Mouse (Mus musculus) adrenal gland, postnatal 25 days (tissue): Measurements from ENCODE around the gene Pitpnm1. TPM values are rescaled to one million over a fixed set of nuclear protein-coding genes. Genes with fewer than 3 reads are reported as not detected.
A peak's percentile ranks its signal among the peaks of the same experiment; 100 is the strongest.
"Not testable (repeated sequence)": the region's sequence is repeated elsewhere in the genome, so short reads cannot be mapped to it uniquely, and the experiment has no call there.

Experiments
- DNase-seq: peaks from one replicate; pipeline ENCODE4 v3.0.0; 2021; ENCODE audit warnings: mixed read lengths
- long read RNA-seq: library from polyadenylated mRNA; stranded (forward); transcript quantifications from one replicate; pipeline ENCODE4 v2.0.0, GENCODE M21; 2021
- total RNA-seq: library from RNA; stranded (reverse); gene quantifications from 2 replicates; pipeline ENCODE4 v1.2.3, GENCODE M21; 2021

Gene Pitpnm1
- total RNA-seq, result 54.8 and 73.7 TPM in 2 replicates
- long read RNA-seq, full-length matches to known transcripts, result 10 of 31 reads
- long read RNA-seq, partial matches to known transcripts, result 15 of 31 reads
- long read RNA-seq, other reads (novel, unspliced or antisense), result 6 of 31 reads

DNA sequence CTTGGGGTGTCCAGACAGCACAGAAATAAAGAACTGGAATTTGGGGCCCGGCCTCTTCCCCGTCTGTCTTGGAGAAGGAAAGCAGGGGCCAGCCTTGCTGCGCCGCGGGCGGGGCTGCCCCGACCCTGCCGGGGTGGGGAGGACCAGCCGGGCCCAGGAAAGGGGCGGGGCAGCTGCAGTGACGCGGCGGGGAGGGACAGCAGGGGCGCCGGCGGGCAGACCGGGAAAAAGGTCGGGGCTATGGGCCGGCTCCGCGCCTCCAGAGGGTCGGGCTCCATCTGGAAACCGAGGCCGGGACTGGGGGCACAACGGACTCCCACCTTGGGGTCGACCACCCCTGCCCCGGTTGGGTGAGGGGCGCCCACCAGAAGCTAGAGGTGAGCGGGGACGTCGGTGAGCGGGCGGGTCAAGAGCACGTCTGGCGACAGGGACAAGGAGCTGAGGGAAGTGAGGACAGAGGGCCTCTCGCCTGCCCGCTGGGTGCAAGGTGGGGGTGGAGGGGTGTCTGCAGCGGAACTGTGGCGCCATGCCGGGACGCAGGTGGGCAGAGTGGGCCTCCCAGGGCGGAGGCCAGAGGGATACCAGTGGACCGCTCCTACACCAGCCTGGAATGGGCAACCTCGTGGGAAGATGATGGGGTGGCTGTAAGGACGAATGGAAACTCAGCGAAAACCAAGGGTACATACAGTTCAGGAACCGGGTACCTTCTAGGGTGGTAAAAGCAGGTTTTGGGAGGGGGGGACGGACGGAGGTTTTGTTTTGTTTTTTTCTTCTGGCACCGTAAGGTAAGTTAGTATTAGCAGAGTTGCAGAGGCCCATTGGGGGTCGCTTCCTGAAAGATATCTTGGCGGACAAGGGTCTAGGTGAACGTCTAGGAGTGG lies at the start of gene Pitpnm1:
Gene Pitpnm1, plus strand, starts transcription at position 162 of the 881 bp plus-strand sequence.
- peak; percentile 89 for DNase-seq

DNA sequence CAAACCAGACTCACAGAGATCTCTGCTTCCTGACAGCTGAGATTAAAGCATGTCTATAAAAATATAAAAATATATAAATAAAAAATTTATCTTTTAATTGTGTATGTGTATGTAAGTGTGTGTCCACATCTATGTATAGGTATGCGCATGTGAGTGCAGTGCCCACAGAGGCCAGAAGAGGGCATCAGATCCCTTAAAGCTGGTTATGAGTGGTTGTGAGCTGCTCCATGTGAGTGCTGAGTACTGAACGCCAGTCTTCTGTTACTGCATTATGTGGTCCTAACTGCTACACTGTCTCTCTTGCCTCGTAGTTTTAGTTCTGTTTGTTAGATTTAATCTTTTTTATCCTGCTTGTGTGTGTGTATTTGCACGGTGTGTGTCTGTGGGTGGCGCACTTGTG lies 48.8 kb upstream of the Pitpnm1 start:
- no peak for DNase-seq

DNA sequence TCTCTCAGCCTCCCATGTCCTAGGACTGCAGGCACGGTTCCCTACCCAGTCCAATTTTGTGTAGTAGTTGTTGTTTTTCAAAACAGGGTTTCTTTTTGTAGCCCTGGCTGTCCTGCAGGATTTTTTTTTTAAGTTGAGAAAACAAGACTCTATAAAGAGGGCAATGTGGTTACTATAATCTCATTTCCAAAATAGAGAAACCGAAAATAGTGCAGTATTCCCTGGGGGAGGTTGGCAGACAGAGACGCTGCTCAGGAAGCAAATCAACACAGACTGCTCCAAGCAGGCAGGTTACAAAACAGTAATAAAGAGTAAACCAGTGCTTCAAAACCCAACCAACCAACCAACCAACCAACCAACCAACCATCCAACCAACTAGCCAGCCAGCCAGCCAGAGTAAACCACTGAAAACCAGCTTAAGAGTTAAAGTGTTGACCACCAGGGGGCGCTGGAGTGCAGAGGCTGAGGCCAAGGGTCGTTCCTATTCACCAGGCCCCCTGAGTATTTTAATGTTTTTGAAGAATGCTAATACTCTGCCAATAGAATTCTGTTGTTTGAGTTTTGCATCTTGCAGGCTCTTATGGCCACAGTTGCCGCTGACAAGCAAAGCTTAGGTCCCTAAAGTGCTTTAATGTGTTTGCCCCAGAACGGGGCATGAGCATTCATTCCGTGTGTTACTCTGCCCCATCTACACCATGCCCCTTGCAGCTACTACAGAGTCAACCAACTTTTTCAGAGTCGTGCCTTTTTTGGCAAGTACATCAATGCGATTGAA lies 47.9 kb upstream of the Pitpnm1 start:
- DNase-seq, result peak; percentile 74

DNA sequence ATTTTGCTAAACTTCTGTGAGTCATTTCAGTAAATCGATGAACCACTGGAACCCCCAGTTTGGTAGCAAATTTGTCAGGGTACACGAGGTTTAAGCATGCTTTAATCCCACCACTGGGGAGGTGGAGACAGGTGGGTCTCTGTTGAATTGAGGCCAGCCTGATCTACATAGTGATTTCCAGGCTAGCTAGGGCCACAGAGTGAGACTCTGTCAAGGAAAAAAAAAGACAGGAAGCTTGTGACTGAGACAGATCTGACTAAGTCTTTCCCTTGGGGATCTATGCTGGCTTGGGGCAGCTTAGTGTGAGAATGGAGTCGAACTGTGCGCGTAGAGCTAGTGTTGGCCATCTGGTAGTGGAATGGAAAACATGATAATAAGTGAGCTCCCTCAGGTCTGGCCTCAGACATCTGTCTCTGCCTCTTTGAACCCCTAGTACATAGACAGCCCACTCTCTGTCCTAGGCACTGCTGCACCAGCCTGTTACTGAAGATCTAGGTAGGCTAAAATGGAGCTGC lies 47.2 kb upstream of the Pitpnm1 start:
- no peak for DNase-seq

DNA sequence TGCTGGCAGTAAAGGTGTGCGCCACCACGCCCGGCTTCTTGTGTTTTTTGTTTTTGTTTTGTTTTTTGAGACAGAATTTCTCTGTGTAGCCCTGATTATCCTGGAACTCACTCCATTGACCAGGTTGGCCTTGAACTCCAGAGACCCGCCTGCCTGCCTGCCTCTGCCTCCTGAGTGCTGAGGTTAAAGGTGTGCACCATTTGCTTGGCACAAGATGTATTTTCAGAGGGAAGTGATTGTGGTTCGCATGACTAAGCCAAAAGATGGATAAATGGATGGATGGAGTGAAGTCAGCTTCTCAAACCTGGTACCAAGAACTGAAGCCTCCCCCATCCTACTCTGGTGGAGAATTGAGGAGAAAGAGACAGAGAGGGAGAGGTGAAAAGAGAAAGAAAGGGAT lies 45.2 kb upstream of the Pitpnm1 start:
- no peak for DNase-seq

DNA sequence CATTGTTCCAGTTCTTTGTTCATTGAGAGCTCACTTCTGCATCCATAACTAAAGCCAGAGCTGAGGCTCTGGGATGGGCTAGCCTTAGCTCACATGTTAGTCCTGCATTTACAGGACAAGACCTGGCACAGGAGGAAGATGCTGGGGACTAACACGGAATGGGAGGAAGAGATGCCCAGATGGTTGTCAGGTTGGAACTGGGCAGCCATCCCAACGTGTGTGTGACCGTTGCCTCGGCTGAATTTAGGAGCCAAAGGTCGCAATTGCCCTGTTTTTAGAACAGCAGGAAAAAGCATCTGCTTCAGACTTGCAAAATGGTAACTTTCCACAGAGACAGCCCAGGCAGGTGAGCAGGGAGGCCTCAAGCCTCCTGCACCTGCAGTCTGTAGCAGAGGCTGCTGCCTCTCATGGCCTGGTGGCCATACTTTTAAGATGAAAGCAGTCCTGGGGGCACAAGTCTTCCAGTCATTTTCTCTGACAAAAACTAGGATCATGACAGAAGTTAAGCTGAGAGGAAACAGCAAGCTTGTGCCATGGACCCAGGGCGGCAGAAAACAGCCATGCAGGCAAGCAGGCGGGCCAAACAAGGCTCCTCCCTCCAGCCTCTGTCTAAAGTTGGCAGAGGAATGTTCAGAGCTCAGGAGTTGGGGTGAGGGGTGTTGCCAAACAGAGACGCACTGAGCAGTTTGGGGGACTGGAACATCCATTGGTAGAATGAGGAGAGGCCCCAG lies 44.4 kb upstream of the Pitpnm1 start:
- no peak for DNase-seq

DNA sequence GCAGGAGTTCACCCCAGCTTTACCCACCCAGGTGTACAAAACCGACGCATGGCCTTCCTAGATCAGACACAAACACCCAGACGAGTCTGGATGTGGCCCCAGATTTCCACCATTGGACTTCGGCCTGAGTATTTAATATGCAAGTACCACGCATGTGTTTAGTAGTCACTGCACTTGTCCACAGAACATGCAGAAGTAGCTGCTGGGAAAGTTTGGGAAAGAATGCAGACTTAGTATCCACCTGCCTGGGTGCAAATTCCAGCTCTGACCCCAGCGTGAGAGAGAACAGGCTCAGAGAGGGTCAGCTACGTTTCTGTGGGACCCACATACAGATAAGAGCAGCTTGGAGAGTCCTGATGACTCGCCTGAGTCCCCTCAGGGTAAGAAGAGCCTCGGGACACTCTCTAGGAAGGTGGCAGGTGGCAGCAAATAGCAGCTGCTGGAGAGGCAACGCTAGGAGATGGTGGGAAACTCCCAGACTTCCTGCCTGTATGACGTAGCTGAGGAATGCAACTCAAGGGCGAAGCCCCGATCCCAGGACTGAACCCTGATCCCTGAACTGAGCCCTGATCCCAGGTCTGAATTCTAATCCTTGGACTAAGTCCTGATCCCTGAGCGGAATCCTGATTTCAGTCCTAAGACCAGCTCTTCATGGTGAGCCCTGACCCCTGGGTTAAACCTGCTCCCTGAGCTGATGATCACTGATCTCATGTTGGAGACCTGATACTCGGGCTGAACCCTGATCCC lies 43.7 kb upstream of the Pitpnm1 start:
- DNase-seq, result no peak

DNA sequence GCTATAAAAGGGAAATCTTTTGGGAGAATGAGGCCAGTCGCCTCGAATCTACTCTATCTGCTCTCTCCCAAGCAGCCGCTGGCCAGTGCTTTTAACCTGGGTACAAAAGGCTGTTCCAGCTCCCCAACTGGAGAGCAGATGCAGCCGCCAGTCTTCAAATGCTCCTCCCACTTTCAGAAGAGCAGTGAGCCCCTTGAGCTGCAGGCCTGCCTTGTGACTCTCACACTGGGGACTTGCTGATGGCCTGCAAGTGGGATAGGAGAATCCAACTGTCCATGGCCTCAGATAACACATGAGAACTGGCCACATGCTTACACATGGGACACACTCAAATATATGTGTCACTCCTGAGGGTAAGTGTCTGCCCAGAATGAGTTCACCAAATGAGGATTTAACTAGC lies 43.1 kb upstream of the Pitpnm1 start:
- no peak for DNase-seq

DNA sequence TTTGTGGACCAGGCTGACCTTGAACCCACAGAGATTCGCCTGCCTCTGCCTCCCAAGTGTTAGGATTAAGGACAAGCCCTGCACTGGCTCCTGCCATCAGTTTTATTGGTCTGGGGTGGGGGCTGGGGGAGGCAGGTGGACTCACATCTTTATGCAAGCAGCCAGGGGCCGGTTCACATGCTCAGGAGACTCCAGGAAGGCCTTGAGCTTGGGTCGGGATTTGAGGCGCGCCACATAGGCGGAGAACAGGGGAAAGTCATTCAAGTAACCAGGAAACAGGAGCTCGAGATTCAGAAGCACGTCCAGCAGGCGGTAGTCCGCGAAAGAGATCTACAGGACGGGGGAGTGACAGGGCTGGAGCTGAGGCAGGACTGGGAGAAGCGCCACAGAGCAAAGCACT lies 42.4 kb upstream of the Pitpnm1 start:
- DNase-seq, result no peak

DNA sequence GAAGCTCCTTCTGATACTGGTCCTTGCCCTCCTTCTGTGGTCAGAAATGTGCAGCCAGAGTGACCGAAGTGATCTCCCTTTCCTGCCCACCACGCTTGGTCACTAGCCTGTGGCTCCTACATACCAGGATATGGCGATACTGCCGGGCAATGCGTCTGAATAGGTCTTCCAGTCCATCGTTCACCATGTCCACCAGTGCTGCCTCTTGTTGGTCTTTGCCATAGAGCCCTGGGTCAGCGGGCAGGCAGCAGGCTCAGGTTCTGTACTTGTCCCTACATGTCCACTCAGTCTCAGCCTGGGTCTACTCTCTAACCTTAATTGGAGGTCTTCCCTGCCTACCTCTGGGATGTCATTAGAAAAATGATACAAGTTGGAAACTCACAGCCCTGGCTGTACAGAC lies 41.8 kb upstream of the Pitpnm1 start:
- DNase-seq, result no peak

DNA sequence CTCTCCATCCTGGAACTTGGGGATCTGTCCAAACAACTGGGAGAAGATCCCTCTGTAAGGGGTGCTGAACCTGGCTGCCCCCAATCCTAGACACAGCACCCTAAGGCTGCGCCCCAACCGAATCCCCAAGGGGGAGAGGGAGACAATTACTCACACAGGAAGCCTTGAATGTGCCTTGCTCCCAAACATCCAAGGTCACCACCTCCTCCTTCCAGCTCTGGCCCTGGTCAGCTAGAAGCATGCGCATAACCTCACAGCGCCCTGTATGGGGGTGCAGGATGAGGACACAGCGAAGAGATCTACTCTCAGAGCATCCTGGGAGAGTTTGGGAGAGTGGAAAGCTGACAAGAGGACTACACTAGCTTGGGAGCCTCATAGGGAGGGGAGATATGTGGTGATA lies 41.2 kb upstream of the Pitpnm1 start:
- no peak for DNase-seq

DNA sequence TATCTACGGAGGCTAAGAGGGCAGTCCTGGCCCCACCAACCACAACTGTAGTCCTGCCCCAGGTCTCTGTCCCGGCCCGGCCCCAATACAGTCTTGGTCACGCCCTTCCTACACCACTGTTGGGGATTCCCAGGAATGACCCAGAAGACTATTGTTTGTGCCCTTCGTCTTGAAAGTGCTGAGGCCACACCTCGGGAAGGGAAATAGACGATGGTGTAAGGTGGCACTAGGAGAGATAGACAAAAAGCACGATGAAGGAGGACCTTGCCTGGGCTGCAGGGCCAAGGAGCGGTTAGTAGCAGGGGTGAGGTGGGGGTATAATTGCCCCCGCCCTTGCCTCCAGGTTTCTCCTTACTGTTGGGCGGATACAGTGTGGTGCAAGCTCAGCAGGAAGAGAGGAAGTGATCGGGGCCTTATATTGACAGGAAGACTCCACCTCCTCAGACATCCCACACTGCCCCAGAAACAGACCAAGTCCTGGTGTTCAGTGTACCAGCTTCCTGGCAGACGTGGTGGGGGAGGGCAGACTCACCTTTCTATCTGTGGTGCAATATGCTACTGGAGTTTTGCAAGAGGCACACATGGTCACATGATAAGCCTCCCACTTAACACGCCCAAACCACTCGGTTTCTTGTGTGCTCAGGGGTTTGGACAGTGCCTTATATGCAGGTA lies 40.6 kb upstream of the Pitpnm1 start, which contains the start of gene Gstp3:
Gene Gstp3, minus strand, starts transcription at position 501 of the 672 bp plus-strand sequence.
- DNase-seq, result no peak

DNA sequence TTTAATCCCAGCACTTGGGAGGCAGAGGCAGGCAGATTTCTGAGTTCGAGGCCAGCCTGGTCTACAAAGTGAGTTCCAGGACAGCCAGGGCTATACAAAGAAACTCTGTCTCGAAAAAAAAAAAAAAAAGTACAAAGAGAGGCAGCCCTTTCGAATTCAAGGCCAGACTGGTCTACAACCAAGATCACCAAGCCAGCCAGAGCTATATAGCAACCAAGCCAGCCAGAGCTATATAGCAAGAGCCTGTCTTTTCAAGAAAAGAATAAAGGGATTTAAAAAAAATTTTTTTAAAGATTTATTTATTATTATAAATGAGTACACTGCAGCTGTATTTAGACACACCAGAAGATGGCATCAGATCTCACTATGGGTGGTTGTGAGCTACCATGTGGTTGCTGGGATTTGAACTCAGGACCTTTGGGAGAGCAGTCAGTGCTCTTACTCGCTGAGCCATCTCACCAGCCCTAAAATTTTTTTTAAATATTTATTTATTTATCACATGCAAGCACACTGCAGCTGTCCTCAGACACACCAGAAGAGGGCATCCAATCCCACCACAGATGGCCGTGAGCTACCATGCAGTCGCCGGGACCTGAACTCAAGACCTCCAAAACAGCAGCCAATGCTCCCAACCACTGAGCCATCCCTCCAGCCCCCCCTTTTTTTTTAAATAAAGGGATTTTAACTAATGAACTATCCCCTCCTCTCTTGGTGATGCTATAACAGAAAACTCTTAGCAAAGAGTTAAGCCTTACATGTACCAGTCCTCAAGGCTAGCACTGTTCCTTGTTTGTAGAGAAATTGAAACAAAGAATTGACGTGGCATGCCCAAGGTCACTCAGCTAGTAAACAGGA lies 39.5 kb upstream of the Pitpnm1 start:
- DNase-seq, result not testable (repeated sequence)

DNA sequence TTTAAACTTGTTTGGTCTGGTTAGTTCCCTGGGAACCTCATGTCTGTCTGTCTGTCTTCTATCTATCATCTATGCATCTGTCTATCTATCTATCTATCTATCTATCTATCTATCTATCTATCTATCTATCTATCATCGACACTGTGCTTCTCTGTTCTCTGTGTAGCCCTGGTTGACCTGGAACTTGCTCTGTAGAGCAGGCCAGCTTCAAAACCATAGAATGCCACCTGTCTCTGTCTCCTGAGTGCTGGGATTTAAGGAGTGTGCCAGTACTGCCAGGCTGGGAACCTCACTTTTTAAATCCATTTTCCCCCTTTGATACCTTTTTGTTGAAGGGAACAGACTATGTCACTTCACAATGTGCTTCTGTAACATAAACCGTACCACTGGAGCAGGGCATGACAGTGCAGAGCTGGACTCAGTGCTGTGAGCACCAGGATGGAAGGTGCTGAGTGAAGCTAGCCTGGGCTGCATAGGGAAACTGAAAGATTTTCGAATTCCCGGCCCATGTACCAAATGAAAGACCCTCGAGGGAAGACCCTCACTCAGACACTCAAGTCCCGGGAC lies 38.8 kb upstream of the Pitpnm1 start:
- DNase-seq, result no peak

DNA sequence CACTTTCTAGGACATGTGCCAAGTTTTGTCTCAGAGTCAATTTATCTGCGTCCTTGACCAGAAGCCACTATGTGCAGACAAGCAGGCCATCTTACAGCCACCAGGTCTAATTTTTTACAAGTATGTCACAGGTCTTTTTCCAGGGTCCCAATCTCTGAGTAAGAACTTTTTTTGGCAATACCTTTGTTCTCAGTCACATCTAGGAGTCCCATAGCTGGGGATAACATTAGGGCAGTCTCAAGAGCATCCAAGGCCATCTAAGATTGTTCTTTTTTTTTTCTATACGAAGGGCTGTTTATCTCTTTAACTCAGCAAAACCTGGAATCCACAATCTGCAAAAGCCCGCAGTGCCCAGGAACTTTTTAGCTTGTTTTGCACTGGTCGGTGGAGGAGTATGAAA lies 36.4 kb upstream of the Pitpnm1 start:
- DNase-seq, result not testable (repeated sequence)

DNA sequence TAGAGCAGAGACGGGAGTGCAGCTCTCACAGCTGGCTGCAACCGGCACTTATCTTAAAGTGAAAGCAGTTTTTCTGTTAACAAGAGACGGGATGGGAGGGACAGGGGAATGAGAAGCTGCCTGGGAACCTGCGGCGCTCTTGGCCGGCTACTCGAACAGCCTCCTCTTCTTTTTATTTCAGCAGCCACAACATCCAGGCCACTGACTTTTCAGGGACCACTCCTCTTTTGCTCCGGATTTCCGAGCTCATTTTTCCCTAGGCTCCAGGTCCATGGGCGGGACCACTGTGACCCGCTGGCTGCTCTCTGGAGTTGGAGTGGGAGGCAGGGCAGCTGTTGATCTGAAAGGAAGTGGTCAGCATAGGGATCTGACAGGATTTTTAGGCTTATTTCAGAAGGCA lies 35.3 kb upstream of the Pitpnm1 start:
- not testable (repeated sequence) for DNase-seq

DNA sequence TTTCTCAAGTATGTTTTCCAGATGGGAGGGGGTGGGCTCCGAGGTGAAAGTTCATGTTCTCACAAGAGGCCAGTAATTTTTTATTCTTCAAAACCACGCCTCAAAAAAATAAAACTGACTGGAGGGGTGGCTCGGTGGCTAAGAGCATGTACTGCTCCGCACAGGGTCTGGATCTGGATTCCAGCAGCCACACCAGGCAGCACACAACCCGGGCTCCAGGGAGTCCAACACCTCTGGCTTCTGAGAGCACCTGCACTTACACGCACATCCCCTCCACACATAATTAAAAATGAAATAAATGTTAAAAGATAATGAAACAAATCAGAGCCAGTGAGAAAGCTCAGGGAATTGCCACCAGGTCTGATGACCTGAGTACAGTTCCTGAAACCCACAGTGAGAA lies 33.5 kb upstream of the Pitpnm1 start:
- no peak for DNase-seq

DNA sequence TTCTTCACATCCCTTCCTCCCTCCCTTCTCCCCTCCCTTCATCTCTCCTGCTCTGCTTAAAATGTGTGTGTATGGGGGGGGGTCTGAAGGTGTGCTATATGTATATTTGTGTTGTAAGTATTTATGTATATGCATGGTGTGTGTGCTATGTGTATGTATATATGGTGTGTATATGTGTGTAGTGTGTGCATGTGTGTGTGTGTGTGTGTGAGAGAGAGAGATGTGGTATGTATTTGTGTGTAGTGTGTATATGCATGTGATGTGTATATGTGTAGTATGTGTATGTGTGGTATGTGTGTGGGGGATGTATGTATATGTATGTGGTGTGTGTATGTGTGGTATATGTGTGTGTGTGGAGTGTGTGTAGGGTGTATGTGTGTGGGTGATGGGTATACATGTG lies 32.9 kb upstream of the Pitpnm1 start:
- no peak for DNase-seq

DNA sequence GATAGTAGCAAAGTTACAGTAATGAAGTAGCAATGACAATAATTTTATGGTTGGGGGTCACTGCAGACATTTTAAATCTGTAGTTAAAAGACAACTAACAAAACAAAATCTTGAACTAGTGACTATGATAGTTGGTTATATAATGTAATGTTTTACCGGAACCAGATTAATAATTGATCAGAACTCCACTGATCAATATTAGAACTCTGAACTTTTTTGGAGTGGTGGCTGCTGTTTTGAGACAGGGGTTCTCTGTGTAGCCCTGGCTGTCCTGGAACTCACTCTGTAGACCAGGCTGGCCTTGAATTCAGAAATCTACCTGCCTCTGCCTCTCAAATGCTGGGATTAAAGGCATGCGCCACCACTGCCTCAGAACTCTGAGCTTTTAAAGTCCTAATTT lies 31.6 kb upstream of the Pitpnm1 start:
- not testable (repeated sequence) for DNase-seq
